Mouse (Mus musculus): ENCODE measurements around the gene Gpx6.

- TF ChIP-seq POLR2A (IDR thresholded peaks at IDR 0.05; ENCODE audit: borderline replicate concordance, control insufficient read depth, low read depth, low read length) (no peak), CTCF (IDR thresholded peaks at IDR 0.05; ENCODE audit: control insufficient read depth, insufficient read depth, low read length) (no peak)
Observed at GRCm38 (mm10) chr13:21327424-21327823, 15.5 kb downstream of the Gpx6 start.
